Mouse (Mus musculus) kidney, postnatal 0 days (tissue): ENCODE data around the gene Chn1. TPM values are rescaled to one million over a fixed set of nuclear protein-coding genes. Genes with fewer than 3 reads are reported as not detected.

Source experiments
- ATAC-seq: fragments of 200-750 bp; cut with Nextera tagmentation; replicated peaks from 2 replicates; pipeline ENCODE4 v1.8.0; 2017; ENCODE audit warnings: low read depth, moderate number of reproducible peaks, moderate TSS enrichment, moderate library complexity; ENCODE audit not compliant: low FRiP score
- DNase-seq: peaks from one replicate; pipeline ENCODE4 v3.0.0-alpha.2; 2016; ENCODE audit warnings: low spot score
- H3K27ac ChIP-seq: fragments of 300-500 bp; sonication (generic); 2 replicates; pipeline ENCODE4 v1.5.1; 2014; ENCODE audit warnings: mild to moderate bottlenecking
- H3K27me3 ChIP-seq: fragments of 300-500 bp; sonication (generic); 2 replicates; pipeline ENCODE4 v1.6.1; 2014; ENCODE audit warnings: low read length, mixed read lengths; ENCODE audit not compliant: insufficient read depth
- H3K36me3 ChIP-seq: fragments of 300-500 bp; sonication (generic); 2 replicates; pipeline ENCODE4 v1.6.1; 2014; ENCODE audit warnings: low read length, mixed read lengths; ENCODE audit not compliant: insufficient read depth
- H3K4me1 ChIP-seq: fragments of 300-500 bp; sonication (generic); replicated peaks from 2 replicates; pipeline ENCODE4 v1.6.1; 2014; ENCODE audit warnings: antibody characterized with exemption, low read length, mixed read lengths; ENCODE audit not compliant: insufficient read depth
- H3K4me2 ChIP-seq: fragments of 300-500 bp; sonication (generic); 2 replicates; pipeline ENCODE4 v1.6.1; 2014; ENCODE audit warnings: mild to moderate bottlenecking, low read length, moderate library complexity, mixed read lengths
- H3K4me3 ChIP-seq: fragments of 300-500 bp; sonication (generic); replicated peaks from 2 replicates; pipeline ENCODE4 v1.5.1; 2014; ENCODE audit warnings: low read depth, low read length
- H3K9ac ChIP-seq: fragments of 300-500 bp; sonication (generic); 2 replicates; pipeline ENCODE4 v1.6.1; 2014; ENCODE audit warnings: low read depth, low read length
- H3K9me3 ChIP-seq: fragments of 300-500 bp; sonication (generic); replicated peaks from 2 replicates; pipeline ENCODE4 v1.6.1; 2016; ENCODE audit warnings: low read length, inconsistent platforms, mixed read lengths
- CTCF ChIP-seq: IDR thresholded peaks from 2 replicates; pipeline ENCODE4 v1.5.1; 2016; ENCODE audit warnings: antibody characterized with exemption, low read depth, mild to moderate bottlenecking, moderate library complexity
- WGBS: fragments of 180-500 bp; shearing (Covaris S2); extraction: QIAGEN DNeasy Blood & Tissue Kit; methylation state at CpG from one replicate; pipeline ENCODE4 v1.1.7; 2014; 5-methylcytosine and 5-hydroxymethylcytosine counted together
- polyA plus RNA-seq: library from polyadenylated mRNA; unstranded; fragments of >200 nt; fragmentation: Nextera tagmentation; extraction: Ambion mirVana; gene quantifications from 2 replicates; pipeline ENCODE4 v1.2.1, GENCODE M21; 2015

Gene Chn1
- polyA plus RNA-seq, 1 experiment from 2014 or later = 12.4 TPM

DNA sequence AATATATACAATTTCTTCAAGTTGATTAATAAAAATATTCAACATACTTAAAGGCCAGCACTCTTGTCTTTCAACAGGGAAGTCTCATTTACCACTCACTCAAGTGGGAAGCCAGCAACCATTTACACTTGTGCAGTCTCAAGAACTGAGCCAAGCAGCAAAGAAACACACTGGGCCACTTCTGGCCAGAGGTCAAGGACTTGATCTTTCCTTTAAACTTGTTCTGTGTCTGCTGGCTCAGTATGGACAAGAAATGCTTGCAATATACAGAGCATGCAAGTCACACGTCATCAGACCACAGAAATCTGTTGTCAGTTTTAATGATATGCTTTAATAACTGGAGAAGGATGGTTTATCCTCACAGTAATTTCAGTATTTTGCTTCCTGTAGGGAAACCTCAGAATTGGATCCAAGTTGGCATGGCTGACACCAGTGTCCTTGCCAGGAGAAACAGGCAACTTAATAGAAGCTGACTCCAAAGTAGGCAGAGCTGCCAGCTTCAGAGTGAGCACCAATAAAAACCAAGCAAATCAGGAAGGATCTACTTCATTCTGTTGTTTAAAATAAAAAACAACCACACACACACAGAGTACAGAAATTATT, 94.6 kb downstream of the Chn1 start:
- no peak for TF ChIP-seq CTCF
- Histone ChIP-seq H3K36me3 (no peaks in the 10 kb centered on the region), H3K4me1 (no peaks in the 10 kb centered on the region), H3K9ac (no peak overlapping the region), H3K4me2 (no peak overlapping the region), H3K9me3 (no peaks in the 10 kb centered on the region), H3K4me3 (no peak overlapping the region), H3K27ac (no peak overlapping the region), H3K27me3 (no peaks in the 10 kb centered on the region)
- WGBS = 87% methylated on average over 1 of the region's 1 CpGs
- ATAC-seq (no peak), DNase-seq (no peak)

DNA sequence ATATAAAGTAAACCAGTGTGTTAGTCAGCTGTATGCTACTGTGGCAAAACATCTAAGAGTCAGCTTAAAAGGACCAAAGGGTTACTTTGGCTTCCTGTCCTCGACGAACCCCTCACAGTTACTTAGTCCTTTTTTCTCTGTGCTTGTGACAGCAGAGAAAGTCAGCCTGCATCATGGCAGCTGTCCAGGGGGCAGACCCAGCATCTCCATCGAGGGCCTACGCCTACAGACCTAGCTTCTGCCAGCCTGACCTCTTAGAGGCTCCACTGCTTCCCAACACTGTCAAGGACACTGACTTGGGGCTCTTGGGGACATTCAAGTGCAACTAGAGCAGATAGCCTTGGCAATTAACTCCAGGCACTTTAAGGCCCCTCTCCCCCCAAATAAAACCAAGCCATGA, 106.5 kb downstream of the Chn1 start:
- H3K27ac ChIP-seq = no peak overlapping the region
- no peaks in the 10 kb centered on the region for H3K4me1 ChIP-seq
- DNase-seq (no peak), ATAC-seq (no peak)
- no peaks in the 10 kb centered on the region for H3K9me3 ChIP-seq
- WGBS = 47% methylated on average over 4 of the region's 4 CpGs
- H3K4me3 ChIP-seq = no peak overlapping the region
- H3K4me2 ChIP-seq = no peak overlapping the region
- no peaks in the 10 kb centered on the region for H3K27me3 ChIP-seq
- no peak overlapping the region for H3K9ac ChIP-seq
- TF ChIP-seq CTCF = no peak
- H3K36me3 ChIP-seq = no peaks in the 10 kb centered on the region

- Histone ChIP-seq H3K27me3 (no peaks in the 10 kb centered on the region), H3K4me2 (peak overlapping the region; percentile 52), H3K4me3 (0 out of 2 replicates have a peak overlapping the region, but pooled peaks have one; percentile 24), H3K27ac (0 out of 2 replicates have a peak overlapping the region, but pooled peaks have one; percentile 10), H3K4me1 (peaks cover 4% of the 10 kb centered on the region), H3K9me3 (no peaks in the 10 kb centered on the region), H3K9ac (no peak overlapping the region), H3K36me3 (no peaks in the 10 kb centered on the region)
- DNase-seq = no peak
- no peak for TF ChIP-seq CTCF
- 0 out of 2 replicates have a peak, but pooled peaks have one; percentile 10 for ATAC-seq
- WGBS = 84% methylated on average over 11 of the region's 11 CpGs
Measured at GRCm38 (mm10) chr2:73660566-73661134, 114.5 kb downstream of the Chn1 start.

DNA sequence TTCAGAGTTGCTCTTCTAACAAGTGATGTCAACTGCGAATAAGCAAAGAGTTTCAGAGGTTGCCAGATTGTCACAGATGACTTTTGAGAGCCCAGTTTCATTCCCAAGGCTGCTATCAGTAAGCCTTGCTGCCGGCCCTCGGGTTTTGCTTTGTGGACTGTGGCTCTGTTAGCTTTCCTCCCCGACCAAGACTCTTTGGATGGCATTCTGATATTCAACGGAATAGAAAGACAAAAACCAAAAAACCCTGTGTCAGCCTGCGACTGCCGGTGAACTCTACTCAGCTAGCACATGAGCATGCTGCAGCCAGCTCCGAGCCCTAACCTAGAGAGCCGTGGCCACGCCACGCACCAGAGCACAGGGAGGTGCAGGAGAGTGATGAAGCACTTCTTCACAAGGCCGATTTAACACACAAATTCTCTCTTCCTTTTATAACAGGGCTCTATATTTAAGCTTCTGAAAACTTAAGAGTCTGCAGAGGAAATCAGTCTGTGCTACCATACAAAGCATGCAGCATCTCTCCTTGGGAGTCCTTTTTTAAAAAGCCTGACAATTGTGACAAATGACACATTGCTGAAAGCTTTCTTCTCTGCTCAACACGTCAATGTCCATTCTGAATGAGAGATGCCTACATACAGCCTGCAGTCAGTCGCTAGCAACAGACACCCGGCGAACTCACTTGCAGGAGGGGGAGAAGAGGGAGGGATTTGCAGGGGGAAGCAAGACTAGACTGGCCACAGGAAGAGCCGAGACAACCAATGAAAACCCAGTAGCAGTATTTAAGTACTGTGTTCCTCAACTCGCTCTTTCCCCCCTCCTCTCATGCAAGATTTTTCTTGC, 115.2 kb downstream of the Chn1 start:
- Histone ChIP-seq H3K27ac (0 out of 2 replicates have a peak overlapping the region, but pooled peaks have one; percentile 10), H3K9me3 (no peaks in the 10 kb centered on the region), H3K4me1 (peaks cover 4% of the 10 kb centered on the region), H3K4me2 (peak overlapping the region; percentile 52), H3K27me3 (no peaks in the 10 kb centered on the region), H3K36me3 (no peaks in the 10 kb centered on the region), H3K9ac (0 out of 2 replicates have a peak overlapping the region, but pooled peaks have one; percentile 0), H3K4me3 (peak overlapping the region; percentile 24)
- DNase-seq (peak; percentile 90), ATAC-seq (peak; percentile 81; the same call in 1 of the 2 replicates)
- no peak for TF ChIP-seq CTCF
- 28% methylated on average over 18 of the region's 18 CpGs for WGBS

GRCm38 (mm10) chr2:73659041-73659440, 116.1 kb downstream of the Chn1 start:
- no peaks in the 10 kb centered on the region for H3K9me3 ChIP-seq
- TF ChIP-seq CTCF = no peak
- 82% methylated on average over 8 of the region's 8 CpGs for WGBS
- ATAC-seq (no peak), DNase-seq (no peak)
- no peak overlapping the region for H3K27ac ChIP-seq
- no peaks in the 10 kb centered on the region for H3K27me3 ChIP-seq
- no peak overlapping the region; the same call in 1 of the 2 replicates for H3K4me2 ChIP-seq
- H3K4me1 ChIP-seq = peaks cover 4% of the 10 kb centered on the region
- no peak overlapping the region for H3K9ac ChIP-seq
- H3K36me3 ChIP-seq = no peaks in the 10 kb centered on the region
- no peak overlapping the region for H3K4me3 ChIP-seq

DNA sequence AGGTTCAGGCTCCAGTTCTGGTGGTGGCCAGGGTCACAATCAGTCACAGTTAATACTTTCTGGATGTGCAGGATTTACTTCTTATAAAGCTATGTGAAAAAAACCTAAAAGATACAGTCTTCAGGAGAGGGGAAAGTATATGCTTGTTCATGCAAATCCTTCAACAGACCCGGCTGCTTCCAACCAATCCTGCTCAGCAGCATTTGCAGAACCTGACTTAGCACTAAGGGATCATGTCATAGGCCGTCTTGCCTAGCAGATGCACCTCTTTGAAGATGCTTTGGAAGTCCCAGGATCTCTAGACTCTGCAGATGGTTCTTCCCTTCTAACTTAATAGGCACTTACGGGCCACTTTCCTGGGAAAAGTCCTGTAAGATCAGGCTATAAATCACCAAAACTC, 117.2 kb downstream of the Chn1 start:
- no peak overlapping the region for H3K4me2 ChIP-seq
- DNase-seq = no peak
- H3K4me1 ChIP-seq = peaks cover 4% of the 10 kb centered on the region
- ATAC-seq = no peak
- H3K9ac ChIP-seq = no peak overlapping the region
- no peak overlapping the region for H3K4me3 ChIP-seq
- no peak overlapping the region for H3K27ac ChIP-seq
- no peak for TF ChIP-seq CTCF
- H3K27me3 ChIP-seq = no peaks in the 10 kb centered on the region
- no peaks in the 10 kb centered on the region for H3K9me3 ChIP-seq
- 70% methylated on average over 3 of the region's 3 CpGs for WGBS
- no peaks in the 10 kb centered on the region for H3K36me3 ChIP-seq
